9 mouse cellular contexts compared by ENCODE assay signal in the genomic region with DNA sequence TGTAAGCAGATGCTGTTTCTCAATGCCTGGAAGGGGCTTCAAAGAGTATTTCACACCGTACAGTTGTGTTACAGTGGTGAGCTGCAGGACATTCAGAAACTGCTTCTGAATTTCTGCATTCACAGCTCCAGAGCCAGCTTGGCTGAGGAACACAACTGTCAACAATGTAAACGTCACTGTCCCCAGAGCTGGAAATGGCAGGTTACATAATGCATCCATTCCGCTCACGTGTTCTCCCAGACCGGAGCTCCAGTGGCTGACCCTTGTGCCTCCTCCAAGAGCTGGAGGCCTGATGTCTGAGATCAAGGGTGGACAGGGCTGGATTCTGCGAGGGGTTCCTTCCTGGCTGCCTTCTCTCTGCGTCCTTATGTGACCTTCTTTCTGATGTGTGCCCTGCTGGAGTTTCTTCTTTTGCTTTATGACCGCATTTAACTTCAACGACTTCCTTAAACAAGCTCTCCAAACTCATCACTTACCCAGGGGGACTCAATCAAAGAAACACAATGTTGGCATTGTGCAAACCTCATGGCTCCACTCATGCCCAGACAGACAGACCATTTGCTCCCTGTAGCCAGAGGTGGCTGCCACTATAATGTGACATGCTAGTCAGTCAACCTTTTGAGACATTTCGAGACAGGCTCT. TPM values are rescaled to one million over a fixed set of nuclear protein-coding genes. Genes with fewer than 3 reads are reported as not detected.
DNase-seq lines count a peak whose midpoint lies in the region; ATAC-seq and TF ChIP-seq lines count a peak whose summit lies in the region.
"Had no signal": no experiment of that assay in that cellular context is flagged by ENCODE, and none has a peak within 500 bp of the region (broad histone marks: within the 10 kb centered on the region; RNA-seq: fewer than 3 reads in every experiment).

No protein-coding gene starts in this region.

- no peaks in the 10 kb centered on the region for H3K27me3 ChIP-seq in heart, adult 2 months (ENCODE audit: control insufficient read depth, insufficient read depth, low read length)
- H3K27me3 ChIP-seq in heart, embryonic 12.5 days (replicated peaks): no peaks in the 10 kb centered on the region
- H3K27me3 ChIP-seq in midbrain, embryonic 14.5 days (ENCODE audit: control insufficient read depth, insufficient read depth, low read length): no peaks in the 10 kb centered on the region

- peaks cover 5% of the 10 kb centered on the region for H3K36me3 ChIP-seq in heart, adult 2 months (ENCODE audit: control insufficient read depth, insufficient read depth, low read length)
- H3K36me3 ChIP-seq in heart, embryonic 12.5 days: no peaks in the 10 kb centered on the region
- H3K36me3 ChIP-seq in midbrain, embryonic 14.5 days (ENCODE audit: control insufficient read depth, insufficient read depth, low read length): no peaks in the 10 kb centered on the region

- TF ChIP-seq CTCF in heart, adult 2 months (IDR thresholded peaks at IDR 0.05): no peak
- TF ChIP-seq CTCF in bone marrow, adult 2 months (IDR thresholded peaks at IDR 0.05; ENCODE audit: control insufficient read depth, insufficient read depth, low read length): no peak

- H3K4me3 ChIP-seq in heart, adult 2 months: no peak overlapping the region
- no peak overlapping the region for H3K4me3 ChIP-seq in heart, embryonic 12.5 days
- peak overlapping the region; percentile 32 for H3K4me3 ChIP-seq in bone marrow, adult 2 months (replicated peaks; ENCODE audit: control insufficient read depth, low read depth, low read length)
- H3K4me3 ChIP-seq in midbrain, embryonic 14.5 days (replicated peaks; ENCODE audit: low read depth, low read length): no peak overlapping the region
- H3K4me3 ChIP-seq: myocyte had no signal

- H3K4me1 ChIP-seq in heart, adult 2 months (ENCODE audit: control insufficient read depth, insufficient read depth, low read length): peaks cover 24% of the 10 kb centered on the region
- H3K4me1 ChIP-seq in heart, embryonic 12.5 days (replicated peaks): peaks cover 26% of the 10 kb centered on the region
- H3K4me1 ChIP-seq in bone marrow, adult 2 months (ENCODE audit: control insufficient read depth, insufficient read depth, low read length): peaks cover 8% of the 10 kb centered on the region
- peaks cover 11% of the 10 kb centered on the region; the same call in 1 of the 2 replicates for H3K4me1 ChIP-seq in midbrain, embryonic 14.5 days (ENCODE audit: control insufficient read depth, insufficient read depth, low read length)

- 18% methylated on average over 10 of the region's 10 CpGs for WGBS in heart, adult 2 months
- 48% methylated on average over 10 of the region's 10 CpGs for WGBS in heart, embryonic 12.5 days
- WGBS in bone marrow, adult 2 months: 14% methylated on average over 10 of the region's 10 CpGs
- WGBS in midbrain, embryonic 14.5 days: 76% methylated on average over 10 of the region's 10 CpGs

- TF ChIP-seq EP300 in heart, adult 2 months (IDR thresholded peaks at IDR 0.05; ENCODE audit: insufficient read depth, low read depth, low read length): peak; percentile 95

- peak; percentile 67 to 83 for DNase-seq in heart, adult 2 months
- DNase-seq in heart, postnatal 4 days: peak; percentile 64
- DNase-seq in lung, postnatal 4 days: peak; percentile 58 to 69
- DNase-seq in right cerebral cortex, postnatal 14 days: no peak
- no peak for DNase-seq in right cerebral cortex, postnatal 10 days (ENCODE audit: low spot score in 2 of 2)
- DNase-seq in midbrain, embryonic 14.5 days: no peak

- intact Hi-C loops in heart, adult 2 months (cut with DNase I): no loop called here

- H3K4me2 ChIP-seq in heart, embryonic 12.5 days: no peak overlapping the region
- H3K4me2 ChIP-seq in midbrain, embryonic 14.5 days (ENCODE audit: low read length): no peak overlapping the region

- H3K27ac ChIP-seq in heart, adult 2 months: peak overlapping the region; percentile 92
- no peak overlapping the region for H3K27ac ChIP-seq in heart, embryonic 12.5 days (ENCODE audit: poor library complexity, severe bottlenecking)
- peak overlapping the region; percentile 80 for H3K27ac ChIP-seq in bone marrow, adult 2 months (ENCODE audit: control insufficient read depth, insufficient read depth, low read depth, low read length, poor library complexity)
- no peak overlapping the region for H3K27ac ChIP-seq in midbrain, embryonic 14.5 days (replicated peaks; ENCODE audit: low read depth, low read length)

- H3K9ac ChIP-seq in heart, adult 2 months (ENCODE audit: low read depth, low read length): peak overlapping the region; percentile 19
- no peak overlapping the region for H3K9ac ChIP-seq in heart, embryonic 12.5 days
- no peak overlapping the region for H3K9ac ChIP-seq in midbrain, embryonic 14.5 days (replicated peaks; ENCODE audit: low read length)

- no peaks in the 10 kb centered on the region for H3K79me2 ChIP-seq in heart, adult 2 months (replicated peaks; ENCODE audit: control insufficient read depth, insufficient read depth, low read length)

- no peak for ATAC-seq in heart, embryonic 12.5 days (ENCODE audit: insufficient number of reproducible peaks, low FRiP score)
- no peak for ATAC-seq in midbrain, embryonic 14.5 days (ENCODE audit: low FRiP score, low TSS enrichment)

- peak; percentile 66 for TF ChIP-seq POLR2A in heart, adult 2 months (IDR thresholded peaks at IDR 0.05; ENCODE audit: insufficient read depth, low read depth, low read length)
- no peak for TF ChIP-seq POLR2A in bone marrow, adult 2 months (IDR thresholded peaks at IDR 0.05; ENCODE audit: borderline replicate concordance, control insufficient read depth, low read depth, low read length)

- peaks cover 4% of the 10 kb centered on the region; the same call in 1 of the 2 replicates for H3K9me3 ChIP-seq in heart, embryonic 12.5 days (replicated peaks)
- no peaks in the 10 kb centered on the region for H3K9me3 ChIP-seq in midbrain, embryonic 14.5 days (ENCODE audit: control insufficient read depth, low read length)

RNA-seq across cellular contexts. Expression of a gene that starts 18.2 kb away (rescaled TPM):
- 10 to 100 TPM; 22.3 to 26.0 TPM for total RNA-seq in heart, adult 2 months (2021)
- polyA plus RNA-seq in heart, adult 2 months (2012; rRNA removed): 19.0 and 20.3 TPM in 2 replicates
- 7.3 and 7.5 TPM in 2 replicates for polyA plus RNA-seq in heart, embryonic 12.5 days (2016; fragmentation: Nextera tagmentation; extraction: Ambion mirVana)
- 4.3 TPM in 1 of 2 replicates, not detected in the other for polyA plus RNA-seq in bone marrow, adult 2 months (2011; ENCODE audit: insufficient read depth, insufficient read length, low replicate concordance, missing spikeins)
- total RNA-seq in heart, postnatal 4 days (2021): 1 to 10 TPM; 8.8 to 9.5 TPM
- polyA plus RNA-seq in midbrain, embryonic 14.5 days (2014; fragmentation: Nextera tagmentation; extraction: Ambion mirVana): 29.1 and 31.2 TPM in 2 replicates

RNA-seq across cellular contexts. Expression of a gene that starts 54.4 kb away (rescaled TPM):
- 10 to 100 TPM; 85.9 to 93.3 TPM for total RNA-seq in heart, adult 2 months (2021)
- 106 and 107 TPM in 2 replicates for polyA plus RNA-seq in heart, adult 2 months (2012; rRNA removed)
- polyA plus RNA-seq in heart, embryonic 12.5 days (2016; fragmentation: Nextera tagmentation; extraction: Ambion mirVana): 51.1 and 52.8 TPM in 2 replicates
- 5.3 and 8.2 TPM in 2 replicates for polyA plus RNA-seq in bone marrow, adult 2 months (2011; ENCODE audit: insufficient read depth, insufficient read length, low replicate concordance, missing spikeins)
- 10 to 100 TPM; 87.5 to 96.8 TPM for total RNA-seq in heart, postnatal 4 days (2021)
- 30.8 and 36.2 TPM in 2 replicates for polyA plus RNA-seq in midbrain, embryonic 14.5 days (2014; fragmentation: Nextera tagmentation; extraction: Ambion mirVana)

Comparison
In these comparisons a context has a peak if more than half of its experiments do, and no peak if none do; other contexts are left out.
1. H3K27ac ChIP-seq: peak in heart, adult 2 months (single experiment) and bone marrow, adult 2 months (single experiment); none in heart, embryonic 12.5 days (single experiment) and midbrain, embryonic 14.5 days (single experiment).
2. DNase-seq: peak in heart, adult 2 months (2 of 2), heart, postnatal 4 days (single experiment) and lung, postnatal 4 days (2 of 2); none in right cerebral cortex, postnatal 14 days (single experiment), right cerebral cortex, postnatal 10 days (0 of 2) and midbrain, embryonic 14.5 days (single experiment).